Mouse (Mus musculus): ENCODE measurements around the gene Gng5.

- TF ChIP-seq MXI1 (IDR thresholded peaks at IDR 0.05; ENCODE audit: low read depth, low read length) (no peak), CTCF (IDR thresholded peaks at IDR 0.05 in 2 of 3, conservative IDR thresholded peaks at IDR 0.05 in 1 of 3; ENCODE audit: control insufficient read depth in 1 of 3, insufficient read depth in 1 of 3, low read depth in 2 of 3, low read length in 3 of 3, poor library complexity in 1 of 3, severe bottlenecking in 1 of 3) (no peak), ZNF384 (IDR thresholded peaks at IDR 0.05; ENCODE audit: low read depth, low read length) (no peak), MAX (IDR thresholded peaks at IDR 0.05; ENCODE audit: low read length) (no peak), GABPA (IDR thresholded peaks at IDR 0.05; ENCODE audit: low read depth, low read length) (no peak), POLR2A (IDR thresholded peaks at IDR 0.05; ENCODE audit: control insufficient read depth in 1 of 2, insufficient read depth in 1 of 2, low read depth in 1 of 2, low read length in 2 of 2, poor library complexity in 1 of 2) (no peak)
Measured at GRCm38 (mm10) chr3:146472657-146473056, 26.9 kb upstream of the Gng5 start.

All from MEL (cell line).